Mouse (Mus musculus) lung, embryonic 16.5 days (tissue): Measurements from ENCODE around the gene Osbpl8. TPM values are rescaled to one million over a fixed set of nuclear protein-coding genes. Genes with fewer than 3 reads are reported as not detected.

Experiments used
- ATAC-seq: fragments of 200-750 bp; cut with Nextera tagmentation; 2 replicates; pipeline ENCODE4 v1.8.0; 2017; ENCODE audit warnings: low read depth, mild to moderate bottlenecking, moderate library complexity
- H3K27ac ChIP-seq: fragments of 300-500 bp; sonication (generic); 2 replicates; pipeline ENCODE4 v1.5.1; 2014; ENCODE audit warnings: mild to moderate bottlenecking, control low read depth, low read length
- H3K27me3 ChIP-seq: fragments of 300-500 bp; sonication (generic); 2 replicates; pipeline ENCODE4 v1.6.1; 2014; ENCODE audit warnings: low read depth, low read length, mixed read lengths; ENCODE audit not compliant: control insufficient read depth, insufficient read depth
- H3K36me3 ChIP-seq: fragments of 300-500 bp; sonication (generic); 2 replicates; pipeline ENCODE4 v1.6.1; 2014; ENCODE audit warnings: low read length; ENCODE audit not compliant: control insufficient read depth, insufficient read depth
- H3K4me1 ChIP-seq: fragments of 300-500 bp; sonication (generic); replicated peaks from 2 replicates; pipeline ENCODE4 v1.6.1; 2014; ENCODE audit warnings: low read length, mixed read lengths; ENCODE audit not compliant: control insufficient read depth, insufficient read depth
- H3K4me2 ChIP-seq: fragments of 300-500 bp; sonication (generic); 2 replicates; pipeline ENCODE4 v1.6.1; 2014; ENCODE audit warnings: low read depth, low read length, control low read depth
- H3K4me3 ChIP-seq: fragments of 300-500 bp; sonication (generic); 2 replicates; pipeline ENCODE4 v1.5.1; 2014; ENCODE audit warnings: mild to moderate bottlenecking, low read length, control low read depth
- H3K9ac ChIP-seq: fragments of 300-500 bp; sonication (generic); 2 replicates; pipeline ENCODE4 v1.6.1; 2014; ENCODE audit warnings: low read length, control low read depth
- H3K9me3 ChIP-seq: fragments of 300-500 bp; sonication (generic); 2 replicates; pipeline ENCODE4 v1.6.1; 2016; ENCODE audit warnings: low read length; ENCODE audit not compliant: control insufficient read depth
- WGBS: fragments of 180-500 bp; shearing (Covaris S2); extraction: QIAGEN DNeasy Blood & Tissue Kit; methylation state at CpG from one replicate; pipeline ENCODE4 v1.1.7; 2014; 5-methylcytosine and 5-hydroxymethylcytosine counted together
- polyA plus RNA-seq: library from polyadenylated mRNA; unstranded; fragments of >200 nt; fragmentation: Nextera tagmentation; extraction: Ambion mirVana; gene quantifications from 2 replicates; pipeline ENCODE4 v1.2.1, GENCODE M21; 2015

Gene Osbpl8
- 8.1 and 8.9 TPM in 2 replicates for polyA plus RNA-seq

- WGBS, result under 1% methylated on average over 68 of the region's 84 CpGs
- Histone ChIP-seq H3K4me1 (peaks cover 9% of the 10 kb centered on the region), H3K36me3 (no peaks in the 10 kb centered on the region), H3K9me3 (no peaks in the 10 kb centered on the region), H3K27ac (peak within 1 kb of the TSS; percentile 90), H3K9ac (peak within 1 kb of the TSS; percentile 97), H3K27me3 (no peaks in the 10 kb centered on the region), H3K4me3 (peak within 1 kb of the TSS; percentile 99), H3K4me2 (peak within 1 kb of the TSS; percentile 81)
- ATAC-seq, result peak; percentile 95
Observed at GRCm38 (mm10) chr10:111164304-111165218, at the start of gene Osbpl8. Osbpl8 (plus strand) TSS chr10:111164752.

- Histone ChIP-seq H3K27me3 (no peaks in the 10 kb centered on the region), H3K4me2 (no peak overlapping the region), H3K9me3 (no peaks in the 10 kb centered on the region), H3K9ac (no peak overlapping the region), H3K4me1 (peaks cover 2% of the 10 kb centered on the region; the same call in 1 of the 2 replicates), H3K36me3 (no peaks in the 10 kb centered on the region), H3K27ac (no peak overlapping the region), H3K4me3 (no peak overlapping the region)
- 71% methylated on average over 7 of the region's 7 CpGs for WGBS
- ATAC-seq, result no peak
Observed at GRCm38 (mm10) chr10:111117198-111117845, 47.2 kb upstream of the Osbpl8 start.

DNA sequence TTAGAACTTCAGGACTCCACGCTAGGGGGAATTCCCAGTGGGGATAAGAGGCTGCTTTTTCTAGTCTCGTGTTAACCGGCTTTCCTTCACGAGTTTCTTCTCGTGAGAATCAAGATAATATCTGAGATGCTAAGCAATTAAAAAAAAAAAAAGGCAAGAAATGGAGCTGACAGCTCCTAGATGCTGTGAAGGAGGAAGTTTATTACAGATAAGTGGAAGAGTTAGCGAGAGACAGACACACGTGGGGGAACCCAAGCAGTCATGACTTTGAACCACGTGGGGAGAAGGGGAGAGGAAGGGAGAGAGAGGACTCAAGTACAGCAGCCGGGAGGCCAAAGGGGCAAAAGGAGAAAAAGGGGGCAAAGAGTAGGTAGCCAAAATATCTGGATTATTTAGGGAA is 46.3 kb upstream of the Osbpl8 start:
- H3K4me3 ChIP-seq, result no peak overlapping the region
- peaks cover 2% of the 10 kb centered on the region; the same call in 1 of the 2 replicates for H3K4me1 ChIP-seq
- H3K9me3 ChIP-seq, result no peaks in the 10 kb centered on the region
- no peaks in the 10 kb centered on the region for H3K36me3 ChIP-seq
- no peaks in the 10 kb centered on the region for H3K27me3 ChIP-seq
- ATAC-seq, result no peak
- 66% methylated on average over 9 of the region's 9 CpGs for WGBS
- H3K27ac ChIP-seq, result no peak overlapping the region
- H3K9ac ChIP-seq, result no peak overlapping the region
- no peak overlapping the region for H3K4me2 ChIP-seq

GRCm38 (mm10) chr10:111118991-111119650 is 45.4 kb upstream of the Osbpl8 start:
- Histone ChIP-seq H3K27me3 (no peaks in the 10 kb centered on the region), H3K9me3 (no peaks in the 10 kb centered on the region), H3K9ac (no peak overlapping the region), H3K27ac (peak overlapping the region; percentile 27; the same call in 1 of the 2 replicates), H3K4me2 (no peak overlapping the region), H3K4me1 (peaks cover 2% of the 10 kb centered on the region; the same call in 1 of the 2 replicates), H3K4me3 (no peak overlapping the region), H3K36me3 (no peaks in the 10 kb centered on the region)
- peak; percentile 71 for ATAC-seq
- WGBS, result 44% methylated on average over 3 of the region's 3 CpGs

DNA sequence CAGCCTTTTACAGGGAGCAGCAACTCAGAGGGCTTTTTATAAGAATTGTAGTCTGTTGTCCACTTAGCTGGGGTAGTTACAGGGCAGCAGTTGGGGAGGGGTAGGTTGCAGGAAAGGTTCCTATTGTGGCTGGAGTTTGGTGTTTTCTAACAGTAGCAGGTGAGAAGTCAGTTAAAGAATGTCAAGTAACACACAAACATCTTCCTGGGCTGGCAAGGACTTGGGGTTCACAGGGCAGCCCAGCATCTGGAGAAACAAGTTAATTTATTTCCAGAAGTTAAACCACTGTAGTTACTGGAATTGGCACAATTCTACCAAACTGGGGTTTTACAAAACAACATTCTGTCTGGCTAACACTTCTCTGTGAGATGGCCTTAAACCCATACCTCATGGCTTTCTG is 44.8 kb upstream of the Osbpl8 start:
- H3K36me3 ChIP-seq, result no peaks in the 10 kb centered on the region
- H3K4me2 ChIP-seq, result no peak overlapping the region
- H3K4me3 ChIP-seq, result no peak overlapping the region
- peak overlapping the region; percentile 27; the same call in 1 of the 2 replicates for H3K27ac ChIP-seq
- H3K27me3 ChIP-seq, result no peaks in the 10 kb centered on the region
- H3K4me1 ChIP-seq, result peaks cover 2% of the 10 kb centered on the region; the same call in 1 of the 2 replicates
- no peak for ATAC-seq
- no peaks in the 10 kb centered on the region for H3K9me3 ChIP-seq
- no peak overlapping the region for H3K9ac ChIP-seq

DNA sequence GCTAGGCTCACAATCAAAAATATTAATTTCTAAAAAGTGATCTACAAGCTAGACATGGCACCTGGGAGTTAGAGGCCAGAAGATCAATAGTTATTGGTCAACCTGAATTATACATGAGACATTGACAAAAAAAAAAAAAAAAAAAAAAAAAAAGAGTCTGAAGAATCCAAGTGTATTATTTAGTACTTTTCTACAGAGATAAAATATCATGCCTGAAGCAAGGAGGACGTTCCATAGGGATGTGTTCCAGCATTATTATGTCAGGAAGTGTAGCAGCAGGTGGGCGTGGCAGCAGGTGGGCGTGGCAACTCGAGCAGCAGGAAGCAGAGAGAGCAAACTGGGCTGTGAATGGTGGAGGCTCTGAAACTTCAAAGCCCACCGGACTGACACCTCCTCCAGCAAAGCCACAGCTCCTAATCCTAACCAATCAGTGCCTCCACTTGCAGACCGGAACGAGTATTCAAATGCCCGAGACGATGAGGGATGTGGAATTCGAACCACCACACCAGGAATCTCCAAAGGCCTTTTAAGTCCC is 41.6 kb upstream of the Osbpl8 start:
- H3K9me3 ChIP-seq, result no peaks in the 10 kb centered on the region
- H3K36me3 ChIP-seq, result no peaks in the 10 kb centered on the region
- H3K4me1 ChIP-seq, result peaks cover 2% of the 10 kb centered on the region; the same call in 1 of the 2 replicates
- H3K4me2 ChIP-seq, result no peak overlapping the region
- no peak for ATAC-seq
- H3K27ac ChIP-seq, result no peak overlapping the region
- no peak overlapping the region for H3K4me3 ChIP-seq
- H3K27me3 ChIP-seq, result no peaks in the 10 kb centered on the region
- WGBS, result 65% methylated on average over 10 of the region's 10 CpGs
- H3K9ac ChIP-seq, result no peak overlapping the region

DNA sequence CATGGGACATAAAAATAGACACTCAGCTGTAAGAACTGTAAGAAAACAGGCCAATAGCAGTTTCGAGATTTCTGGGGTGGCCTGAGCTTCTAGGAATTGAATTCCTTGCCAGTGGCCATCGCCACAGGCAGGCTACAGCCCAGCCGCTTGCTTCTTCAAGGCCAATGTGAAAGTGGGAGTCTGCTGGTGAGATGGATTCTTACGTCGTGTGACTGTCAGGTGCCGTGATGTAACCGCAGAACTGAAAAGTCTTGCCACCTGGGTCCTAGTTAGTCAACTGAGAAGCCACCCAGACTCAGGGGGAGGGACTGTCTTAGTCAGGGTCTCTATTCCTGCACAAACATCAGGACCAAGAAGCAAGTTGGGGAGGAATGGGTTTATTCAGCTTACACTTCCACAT is 40.4 kb upstream of the Osbpl8 start:
- no peak for ATAC-seq
- WGBS, result 91% methylated on average over 7 of the region's 7 CpGs

GRCm38 (mm10) chr10:111124767-111125315 is 39.7 kb upstream of the Osbpl8 start:
- Histone ChIP-seq H3K4me2 (no peak overlapping the region), H3K4me3 (no peak overlapping the region), H3K9ac (no peak overlapping the region), H3K9me3 (no peaks in the 10 kb centered on the region), H3K27me3 (no peaks in the 10 kb centered on the region), H3K27ac (no peak overlapping the region), H3K36me3 (no peaks in the 10 kb centered on the region), H3K4me1 (no peaks in the 10 kb centered on the region)
- 38% methylated on average over 1 of the region's 1 CpGs for WGBS
- no peak for ATAC-seq

More for the DNA sequence above, 40.4 kb upstream of the Osbpl8 start:
- Histone ChIP-seq H3K27ac (no peak overlapping the region), H3K4me1 (peaks cover 2% of the 10 kb centered on the region; the same call in 1 of the 2 replicates), H3K9me3 (no peaks in the 10 kb centered on the region), H3K9ac (no peak overlapping the region), H3K27me3 (no peaks in the 10 kb centered on the region), H3K36me3 (no peaks in the 10 kb centered on the region), H3K4me3 (no peak overlapping the region), H3K4me2 (no peak overlapping the region)
